Mouse (Mus musculus): Measurements from ENCODE around the gene Peli2. TPM values are rescaled to one million over a fixed set of nuclear protein-coding genes. Genes with fewer than 3 reads are reported as not detected.

The Peli2 gene
- polyA plus RNA-seq, 1 experiment from 2014 or later = 11.2 TPM

DNA sequence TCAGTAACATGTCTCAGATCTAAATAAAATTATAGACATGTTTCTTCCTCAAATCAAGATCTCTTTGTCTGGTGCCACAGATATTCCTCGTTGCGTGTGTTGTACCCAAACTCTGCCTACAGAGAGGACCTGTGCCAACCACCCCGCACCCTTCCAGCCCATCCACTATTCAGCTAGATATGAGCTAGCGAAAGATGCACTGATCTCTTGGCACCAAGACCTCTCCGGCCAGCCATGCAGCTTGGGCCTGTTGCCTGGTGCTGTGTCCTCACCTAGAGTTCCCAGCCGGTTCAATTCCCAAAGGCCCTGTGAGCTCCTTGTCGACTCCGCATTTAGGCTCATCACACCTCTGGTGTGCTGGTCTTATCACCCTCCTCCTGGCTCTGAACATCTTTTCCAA is 134.1 kb downstream of the Peli2 start:
- Histone ChIP-seq H3K36me3 (ENCODE audit: control insufficient read depth, insufficient read depth, low read length) (peaks cover 9% of the 10 kb centered on the region; the same call in 1 of the 2 replicates), H3K4me3 (ENCODE audit: low read depth, low read length) (no peak overlapping the region), H3K4me1 (ENCODE audit: control insufficient read depth, insufficient read depth, low read length) (no peaks in the 10 kb centered on the region), H3K27me3 (ENCODE audit: control insufficient read depth, insufficient read depth, low read length) (no peaks in the 10 kb centered on the region), H3K9me3 (ENCODE audit: control insufficient read depth, low read depth, low read length) (no peaks in the 10 kb centered on the region), H3K9ac (replicated peaks; ENCODE audit: low read depth, low read length) (no peak overlapping the region), H3K27ac (ENCODE audit: low read length) (no peak overlapping the region), H3K4me2 (replicated peaks; ENCODE audit: low read depth, low read length) (no peak overlapping the region)
- 97% methylated on average over 8 of the region's 8 CpGs for WGBS
- ATAC-seq (ENCODE audit: insufficient number of reproducible peaks, insufficient read depth, low FRiP score, low read depth) = no peak

DNA sequence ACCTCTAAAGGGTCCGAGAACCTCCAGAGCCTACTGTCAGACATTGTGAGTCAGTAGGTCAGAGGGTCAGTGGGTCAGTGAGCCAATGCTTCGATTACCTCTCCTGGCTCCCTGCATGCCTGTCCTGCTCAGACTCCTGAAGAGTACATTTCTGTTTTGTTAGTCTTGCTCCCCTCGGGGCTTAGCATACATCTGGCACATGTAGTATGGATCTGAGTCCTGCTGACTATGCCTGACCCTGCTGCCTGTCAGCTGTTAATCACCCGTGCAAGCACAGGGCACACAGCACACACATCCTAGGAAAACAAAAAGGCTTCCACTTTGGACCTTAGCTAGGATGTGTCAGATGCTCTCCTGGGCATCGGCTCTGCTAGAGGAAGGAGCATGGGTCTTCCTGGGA is 134.7 kb downstream of the Peli2 start:
- Histone ChIP-seq H3K4me3 (ENCODE audit: low read depth, low read length) (no peak overlapping the region), H3K27ac (ENCODE audit: low read length) (no peak overlapping the region), H3K9me3 (ENCODE audit: control insufficient read depth, low read depth, low read length) (no peaks in the 10 kb centered on the region), H3K27me3 (ENCODE audit: control insufficient read depth, insufficient read depth, low read length) (no peaks in the 10 kb centered on the region), H3K4me1 (ENCODE audit: control insufficient read depth, insufficient read depth, low read length) (no peaks in the 10 kb centered on the region), H3K4me2 (replicated peaks; ENCODE audit: low read depth, low read length) (no peak overlapping the region), H3K36me3 (ENCODE audit: control insufficient read depth, insufficient read depth, low read length) (peaks cover 9% of the 10 kb centered on the region; the same call in 1 of the 2 replicates), H3K9ac (replicated peaks; ENCODE audit: low read depth, low read length) (no peak overlapping the region)
- WGBS = 51% methylated on average over 5 of the region's 5 CpGs
- no peak for ATAC-seq (ENCODE audit: insufficient number of reproducible peaks, insufficient read depth, low FRiP score, low read depth)

DNA sequence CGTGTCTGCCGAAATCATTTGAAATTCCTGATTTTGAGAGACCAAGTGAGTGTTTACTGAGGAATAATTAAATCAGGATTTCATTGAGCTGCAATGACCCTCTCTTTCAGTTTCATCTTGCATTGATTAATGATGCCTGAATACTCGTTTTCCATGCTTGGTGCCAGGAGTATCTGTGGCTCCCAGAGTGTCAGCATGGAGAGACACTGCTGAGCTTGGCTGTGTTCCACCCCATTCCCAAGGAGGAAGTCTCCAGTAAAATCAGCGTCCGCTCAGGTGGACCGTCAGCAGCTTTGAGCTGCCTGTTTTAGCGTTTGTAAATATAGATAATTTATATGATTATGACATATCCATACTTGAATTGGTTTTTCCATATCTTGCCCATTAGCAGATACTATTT is 137.1 kb downstream of the Peli2 start:
- Histone ChIP-seq H3K4me2 (replicated peaks; ENCODE audit: low read depth, low read length) (no peak overlapping the region), H3K9ac (replicated peaks; ENCODE audit: low read depth, low read length) (no peak overlapping the region), H3K27ac (ENCODE audit: low read length) (no peak overlapping the region), H3K4me3 (ENCODE audit: low read depth, low read length) (no peak overlapping the region), H3K27me3 (ENCODE audit: control insufficient read depth, insufficient read depth, low read length) (no peaks in the 10 kb centered on the region), H3K4me1 (ENCODE audit: control insufficient read depth, insufficient read depth, low read length) (no peaks in the 10 kb centered on the region), H3K36me3 (ENCODE audit: control insufficient read depth, insufficient read depth, low read length) (peaks cover 9% of the 10 kb centered on the region; the same call in 1 of the 2 replicates), H3K9me3 (ENCODE audit: control insufficient read depth, low read depth, low read length) (no peaks in the 10 kb centered on the region)
- no peak for ATAC-seq (ENCODE audit: insufficient number of reproducible peaks, insufficient read depth, low FRiP score, low read depth)
- WGBS = 64% methylated on average over 7 of the region's 7 CpGs

- peaks cover 5% of the 10 kb centered on the region; the same call in 1 of the 2 replicates for H3K36me3 ChIP-seq (ENCODE audit: control insufficient read depth, insufficient read depth, low read length)
- no peaks in the 10 kb centered on the region for H3K27me3 ChIP-seq (ENCODE audit: control insufficient read depth, insufficient read depth, low read length)
- WGBS = 74% methylated on average over 10 of the region's 10 CpGs
- no peaks in the 10 kb centered on the region for H3K4me1 ChIP-seq (ENCODE audit: control insufficient read depth, insufficient read depth, low read length)
- no peaks in the 10 kb centered on the region for H3K9me3 ChIP-seq (ENCODE audit: control insufficient read depth, low read depth, low read length)
- no peak overlapping the region for H3K9ac ChIP-seq (replicated peaks; ENCODE audit: low read depth, low read length)
- H3K4me2 ChIP-seq (replicated peaks; ENCODE audit: low read depth, low read length) = no peak overlapping the region
- H3K4me3 ChIP-seq (ENCODE audit: low read depth, low read length) = no peak overlapping the region
- no peak for ATAC-seq (ENCODE audit: insufficient number of reproducible peaks, insufficient read depth, low FRiP score, low read depth)
- no peak overlapping the region for H3K27ac ChIP-seq (ENCODE audit: low read length)
These were observed 138.2 kb downstream of the Peli2 start for GRCm38 (mm10) chr14:48258696-48259366.

DNA sequence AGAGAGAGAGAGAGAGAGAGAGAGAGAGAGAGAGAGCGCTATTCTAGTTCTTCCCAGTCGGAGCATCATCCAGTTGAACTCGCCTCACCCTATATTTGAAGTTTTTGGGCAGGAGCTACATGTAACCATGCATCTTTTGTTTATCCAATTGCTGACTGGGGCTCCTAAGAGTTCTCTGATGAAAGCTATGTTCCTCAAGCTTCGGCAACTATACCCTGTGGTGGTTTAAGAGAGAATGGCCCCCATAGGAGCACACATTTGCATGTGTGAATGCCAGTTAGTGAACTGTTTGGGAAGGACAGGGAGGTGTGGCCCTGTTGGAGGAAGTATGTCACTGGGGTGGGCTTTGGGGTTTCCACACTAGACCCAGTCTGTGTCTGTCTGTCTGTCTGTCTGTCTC is 142.5 kb downstream of the Peli2 start:
- no peaks in the 10 kb centered on the region for H3K4me1 ChIP-seq (ENCODE audit: control insufficient read depth, insufficient read depth, low read length)
- no peak for ATAC-seq (ENCODE audit: insufficient number of reproducible peaks, insufficient read depth, low FRiP score, low read depth)
- no peaks in the 10 kb centered on the region for H3K36me3 ChIP-seq (ENCODE audit: control insufficient read depth, insufficient read depth, low read length)
- 88% methylated on average over 4 of the region's 4 CpGs for WGBS
- no peak overlapping the region for H3K9ac ChIP-seq (replicated peaks; ENCODE audit: low read depth, low read length)
- no peak overlapping the region for H3K27ac ChIP-seq (ENCODE audit: low read length)
- H3K4me2 ChIP-seq (replicated peaks; ENCODE audit: low read depth, low read length) = no peak overlapping the region
- H3K4me3 ChIP-seq (ENCODE audit: low read depth, low read length) = no peak overlapping the region
- H3K27me3 ChIP-seq (ENCODE audit: control insufficient read depth, insufficient read depth, low read length) = no peaks in the 10 kb centered on the region
- no peaks in the 10 kb centered on the region for H3K9me3 ChIP-seq (ENCODE audit: control insufficient read depth, low read depth, low read length)

- no peak overlapping the region for H3K9ac ChIP-seq (replicated peaks; ENCODE audit: low read depth, low read length)
- WGBS = 72% methylated on average over 6 of the region's 6 CpGs
- H3K27ac ChIP-seq (ENCODE audit: low read length) = no peak overlapping the region
- no peak overlapping the region for H3K4me3 ChIP-seq (ENCODE audit: low read depth, low read length)
- H3K4me1 ChIP-seq (ENCODE audit: control insufficient read depth, insufficient read depth, low read length) = no peaks in the 10 kb centered on the region
- no peak for ATAC-seq (ENCODE audit: insufficient number of reproducible peaks, insufficient read depth, low FRiP score, low read depth)
- H3K36me3 ChIP-seq (ENCODE audit: control insufficient read depth, insufficient read depth, low read length) = no peaks in the 10 kb centered on the region
- no peaks in the 10 kb centered on the region for H3K9me3 ChIP-seq (ENCODE audit: control insufficient read depth, low read depth, low read length)
- H3K4me2 ChIP-seq (replicated peaks; ENCODE audit: low read depth, low read length) = no peak overlapping the region
- no peaks in the 10 kb centered on the region for H3K27me3 ChIP-seq (ENCODE audit: control insufficient read depth, insufficient read depth, low read length)
These were observed 146.1 kb downstream of the Peli2 start for GRCm38 (mm10) chr14:48266710-48267109.

GRCm38 (mm10) chr14:48278291-48278690 is 157.7 kb downstream of the Peli2 start:
- ATAC-seq (ENCODE audit: insufficient number of reproducible peaks, insufficient read depth, low FRiP score, low read depth) = no peak
- Histone ChIP-seq H3K4me3 (ENCODE audit: low read depth, low read length) (no peak overlapping the region), H3K9me3 (ENCODE audit: control insufficient read depth, low read depth, low read length) (no peaks in the 10 kb centered on the region), H3K36me3 (ENCODE audit: control insufficient read depth, insufficient read depth, low read length) (no peaks in the 10 kb centered on the region), H3K4me1 (ENCODE audit: control insufficient read depth, insufficient read depth, low read length) (no peaks in the 10 kb centered on the region), H3K9ac (replicated peaks; ENCODE audit: low read depth, low read length) (no peak overlapping the region), H3K4me2 (replicated peaks; ENCODE audit: low read depth, low read length) (no peak overlapping the region), H3K27ac (ENCODE audit: low read length) (no peak overlapping the region), H3K27me3 (ENCODE audit: control insufficient read depth, insufficient read depth, low read length) (no peaks in the 10 kb centered on the region)
- WGBS = 46% methylated on average over 1 of the region's 1 CpGs

DNA sequence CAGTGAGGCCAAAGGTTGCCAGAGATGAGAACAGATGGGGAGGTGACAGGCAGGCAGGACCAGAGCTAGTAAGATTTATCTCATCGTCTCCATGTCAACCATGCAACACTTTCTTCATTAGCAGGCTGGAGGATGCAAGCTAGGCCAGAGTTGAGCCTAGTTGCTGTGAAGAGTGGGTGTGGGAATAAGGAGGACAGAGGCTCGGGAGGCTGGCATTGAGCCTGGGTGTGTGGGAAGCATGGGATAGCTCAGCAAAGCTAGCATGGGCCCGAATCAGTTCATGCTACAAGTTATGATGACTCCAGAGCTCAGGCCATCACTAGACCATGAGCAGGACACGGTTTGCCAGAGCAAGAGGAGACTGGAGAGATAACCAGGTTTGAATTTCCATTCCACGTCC is 166.3 kb downstream of the Peli2 start:
- no peak overlapping the region for H3K27ac ChIP-seq (ENCODE audit: low read length)
- H3K4me3 ChIP-seq (ENCODE audit: low read depth, low read length) = no peak overlapping the region
- no peak overlapping the region for H3K9ac ChIP-seq (replicated peaks; ENCODE audit: low read depth, low read length)
- H3K36me3 ChIP-seq (ENCODE audit: control insufficient read depth, insufficient read depth, low read length) = no peaks in the 10 kb centered on the region
- 81% methylated on average over 5 of the region's 5 CpGs for WGBS
- no peak for ATAC-seq (ENCODE audit: insufficient number of reproducible peaks, insufficient read depth, low FRiP score, low read depth)
- H3K9me3 ChIP-seq (ENCODE audit: control insufficient read depth, low read depth, low read length) = no peaks in the 10 kb centered on the region
- H3K27me3 ChIP-seq (ENCODE audit: control insufficient read depth, insufficient read depth, low read length) = no peaks in the 10 kb centered on the region
- no peak overlapping the region for H3K4me2 ChIP-seq (replicated peaks; ENCODE audit: low read depth, low read length)
- H3K4me1 ChIP-seq (ENCODE audit: control insufficient read depth, insufficient read depth, low read length) = no peaks in the 10 kb centered on the region

- Histone ChIP-seq H3K9me3 (ENCODE audit: control insufficient read depth, low read depth, low read length) (no peaks in the 10 kb centered on the region), H3K4me2 (replicated peaks; ENCODE audit: low read depth, low read length) (no peak overlapping the region), H3K4me3 (ENCODE audit: low read depth, low read length) (no peak overlapping the region), H3K27me3 (ENCODE audit: control insufficient read depth, insufficient read depth, low read length) (no peaks in the 10 kb centered on the region), H3K4me1 (ENCODE audit: control insufficient read depth, insufficient read depth, low read length) (no peaks in the 10 kb centered on the region), H3K36me3 (ENCODE audit: control insufficient read depth, insufficient read depth, low read length) (no peaks in the 10 kb centered on the region), H3K27ac (ENCODE audit: low read length) (no peak overlapping the region), H3K9ac (replicated peaks; ENCODE audit: low read depth, low read length) (no peak overlapping the region)
- 78% methylated on average over 4 of the region's 4 CpGs for WGBS
- ATAC-seq (ENCODE audit: insufficient number of reproducible peaks, insufficient read depth, low FRiP score, low read depth) = no peak
These were observed 167.0 kb downstream of the Peli2 start for GRCm38 (mm10) chr14:48287581-48287980.
